Mouse (Mus musculus): ENCODE results near the gene Ldha.
"Not testable (repeated sequence)": the region's sequence is repeated elsewhere in the genome, so short reads cannot be mapped to it uniquely, and the experiment has no call there.

Ldha gene

GRCm38 (mm10) chr7:46838891-46839302 lies 2.4 kb upstream of the Ldha start:
- peak; percentile 84 for DNase-seq

GRCm38 (mm10) chr7:46839446-46839845 lies 1.8 kb upstream of the Ldha start:
- DNase-seq = peak; percentile 66

- no peak for DNase-seq
Measured at GRCm38 (mm10) chr7:46839861-46840260, 1.4 kb upstream of the Ldha start.

DNA sequence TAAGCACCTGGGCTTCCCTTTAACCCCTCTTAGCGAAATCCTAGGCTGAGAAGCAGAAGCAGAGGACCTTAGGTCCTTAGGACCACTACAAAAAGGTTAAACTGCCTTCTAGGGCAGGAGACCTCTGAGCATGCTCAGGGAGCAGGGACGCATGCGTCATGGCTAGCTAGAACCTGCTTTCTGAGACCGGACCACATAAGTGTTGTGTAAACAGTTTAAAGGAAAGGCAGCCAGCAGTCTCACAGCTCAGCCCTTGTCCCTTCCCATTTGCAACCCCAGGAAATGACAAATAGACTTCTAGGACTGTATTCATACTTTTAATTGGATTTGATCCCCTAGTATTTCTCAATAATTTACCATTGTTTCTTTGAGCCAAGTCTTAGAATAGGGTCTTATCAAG lies 949 bp upstream of the Ldha start:
- DNase-seq = peak; percentile 28

GRCm38 (mm10) chr7:46842278-46842677 lies 1.0 kb downstream of the Ldha start:
- no peak for DNase-seq

- DNase-seq = peak; percentile 32
Measured at GRCm38 (mm10) chr7:46843576-46843975, 2.3 kb downstream of the Ldha start.

DNA sequence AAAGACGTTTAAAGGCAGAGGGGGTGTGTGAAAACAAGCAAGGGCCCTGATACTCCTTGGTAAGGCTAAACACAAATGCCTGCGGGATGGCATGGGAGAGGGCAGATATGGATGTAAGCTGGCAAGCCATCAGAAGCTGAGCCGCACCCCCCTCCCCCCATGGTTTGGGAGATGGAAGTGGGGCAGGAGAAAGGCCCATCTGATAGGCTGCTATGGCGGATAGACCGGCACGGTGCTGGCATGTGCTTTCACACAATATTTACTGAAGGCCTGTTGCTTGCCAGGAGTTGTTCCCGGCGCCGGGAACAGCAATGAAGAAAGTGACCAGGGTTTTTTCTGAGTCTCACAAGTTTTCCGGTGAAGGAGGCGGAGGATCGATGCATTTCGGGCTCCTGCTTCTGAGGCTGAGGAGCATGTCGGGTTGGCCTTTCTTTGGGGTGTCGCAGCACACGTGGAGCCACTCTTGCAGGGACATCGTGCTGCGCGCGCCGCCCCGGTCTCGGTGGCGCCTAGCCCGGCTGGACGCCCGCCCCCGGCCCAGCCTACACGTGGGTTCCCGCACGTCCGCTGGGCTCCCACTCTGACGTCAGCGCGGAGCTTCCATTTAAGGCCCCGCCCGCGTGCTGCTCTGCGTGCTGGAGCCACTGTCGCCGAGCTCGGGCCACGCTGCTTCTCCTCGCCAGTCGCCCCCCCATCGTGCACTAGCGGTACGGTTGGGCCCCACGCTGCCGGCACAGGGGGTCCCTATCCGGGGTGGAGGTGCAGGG lies 4.1 kb downstream of the Ldha start:
- peak; percentile 99 for DNase-seq

DNA sequence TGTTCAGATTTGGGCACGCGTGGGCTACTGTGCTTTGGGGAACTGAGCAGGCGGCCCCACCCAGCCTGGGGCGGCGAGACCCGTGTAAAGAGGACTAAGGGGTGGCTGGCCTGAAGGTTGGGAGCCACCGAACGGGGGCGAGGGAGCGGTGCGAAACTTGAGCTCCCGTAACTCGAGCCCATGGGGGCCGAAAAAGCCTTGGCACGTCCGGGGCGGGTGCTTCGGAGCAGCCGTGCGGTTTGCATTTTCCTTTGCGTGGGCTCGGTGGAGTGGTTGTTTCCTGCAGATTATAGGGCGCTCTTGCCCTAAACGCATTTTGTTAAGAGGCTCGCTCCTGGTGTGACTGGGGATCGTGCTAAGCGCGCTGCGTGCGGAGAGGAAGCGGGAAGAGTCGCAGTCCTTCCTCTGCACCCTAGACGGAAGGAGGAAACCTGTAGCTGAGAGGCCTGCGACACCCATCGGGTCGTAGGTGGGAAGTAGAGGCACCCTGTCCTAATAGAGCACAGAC lies 4.8 kb downstream of the Ldha start:
- no peak for DNase-seq

- peak; percentile 73 for DNase-seq
Measured at GRCm38 (mm10) chr7:46846486-46847244, 5.4 kb downstream of the Ldha start.

DNA sequence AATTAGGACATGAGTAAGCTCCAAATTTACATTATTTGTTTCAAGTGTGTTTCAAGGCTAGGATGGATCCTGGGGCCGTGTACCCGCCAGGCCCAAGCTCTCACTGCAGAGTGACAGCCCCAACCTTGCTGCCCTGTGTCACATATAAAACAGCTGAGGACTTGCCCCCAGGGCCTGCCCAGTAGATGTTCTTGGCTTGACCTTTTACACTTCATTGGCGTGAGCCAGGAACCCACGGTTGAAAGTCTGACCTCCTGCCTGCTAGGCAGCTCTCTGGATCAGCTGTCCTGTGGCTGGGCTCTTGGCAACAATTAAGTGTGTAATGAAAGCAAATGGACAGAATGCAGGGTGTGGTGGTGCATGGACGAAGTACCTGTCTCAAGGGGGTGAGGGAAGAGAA lies 8.0 kb downstream of the Ldha start:
- DNase-seq = no peak

DNA sequence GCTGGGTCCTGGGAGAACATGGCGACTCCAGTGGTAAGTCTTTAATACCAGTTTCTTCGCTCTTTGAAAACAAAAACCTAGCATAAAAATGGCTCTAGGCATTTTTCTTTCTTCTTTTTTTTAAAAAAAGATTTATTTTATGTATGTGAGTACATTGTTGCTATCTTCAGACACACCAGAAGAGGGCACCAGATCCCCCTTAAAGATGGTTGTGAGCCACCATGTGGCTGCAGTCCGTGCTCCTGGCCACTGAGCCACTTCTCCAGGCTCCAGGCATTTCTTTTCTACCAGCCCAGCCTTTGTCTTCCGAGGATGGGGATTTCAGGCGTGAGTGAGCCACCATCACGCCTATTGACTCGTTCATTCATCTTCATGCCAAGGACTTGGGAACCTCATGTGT lies 9.8 kb downstream of the Ldha start:
- DNase-seq = no peak

GRCm38 (mm10) chr7:46852666-46853065 lies 11.4 kb downstream of the Ldha start:
- DNase-seq = no peak

DNA sequence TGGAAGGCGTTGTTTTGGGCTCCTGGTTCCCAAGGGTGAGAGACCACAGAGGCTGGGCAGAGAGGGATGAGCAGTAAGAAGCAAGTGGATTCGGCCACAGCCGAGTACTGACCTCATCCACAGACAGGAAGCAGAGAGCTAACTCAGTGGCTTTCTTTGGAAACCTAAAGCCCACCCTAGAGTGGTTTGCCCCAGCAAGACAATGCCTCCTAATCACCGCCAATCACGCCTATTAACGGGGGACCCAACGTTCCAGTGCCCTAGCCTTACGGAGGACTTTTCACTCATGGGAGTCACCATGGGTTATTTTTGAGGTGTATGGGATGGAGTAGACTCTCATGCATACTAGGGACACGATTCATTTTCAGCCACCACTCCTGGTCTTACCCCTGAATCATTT lies 12.1 kb downstream of the Ldha start:
- no peak for DNase-seq

GRCm38 (mm10) chr7:46855866-46856560 lies 14.7 kb downstream of the Ldha start:
- no peak for DNase-seq

DNA sequence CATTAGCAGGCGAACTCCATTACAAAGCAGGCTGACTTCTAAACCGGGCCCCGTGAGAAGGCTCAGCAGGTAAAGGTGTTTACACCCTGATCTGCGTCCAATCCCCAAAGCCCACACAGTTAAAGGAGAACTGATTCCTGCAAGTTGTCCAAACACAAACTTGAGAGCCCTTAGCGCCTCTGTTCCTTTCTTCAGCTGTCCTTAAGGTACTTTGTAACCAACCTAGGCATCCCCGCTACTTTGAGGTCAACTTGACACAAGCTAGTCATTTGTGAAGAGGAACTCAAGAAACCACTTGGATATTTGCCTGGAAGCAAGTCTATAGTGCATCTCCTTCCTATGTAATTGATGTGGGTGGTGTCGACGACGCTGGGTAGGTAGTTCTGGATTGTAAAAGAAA lies 16.2 kb downstream of the Ldha start:
- DNase-seq = no peak

GRCm38 (mm10) chr7:46859031-46859430 lies 17.8 kb downstream of the Ldha start:
- DNase-seq = no peak

GRCm38 (mm10) chr7:46860996-46861395 lies 19.7 kb downstream of the Ldha start, which contains the start of gene Ldhc:
Ldhc (plus strand) TSS chr7:46861203.
- no peak for DNase-seq

GRCm38 (mm10) chr7:46871988-46872387 lies 30.7 kb downstream of the Ldha start:
- no peak for DNase-seq

GRCm38 (mm10) chr7:46876841-46877240 lies 35.6 kb downstream of the Ldha start:
- no peak for DNase-seq

DNA sequence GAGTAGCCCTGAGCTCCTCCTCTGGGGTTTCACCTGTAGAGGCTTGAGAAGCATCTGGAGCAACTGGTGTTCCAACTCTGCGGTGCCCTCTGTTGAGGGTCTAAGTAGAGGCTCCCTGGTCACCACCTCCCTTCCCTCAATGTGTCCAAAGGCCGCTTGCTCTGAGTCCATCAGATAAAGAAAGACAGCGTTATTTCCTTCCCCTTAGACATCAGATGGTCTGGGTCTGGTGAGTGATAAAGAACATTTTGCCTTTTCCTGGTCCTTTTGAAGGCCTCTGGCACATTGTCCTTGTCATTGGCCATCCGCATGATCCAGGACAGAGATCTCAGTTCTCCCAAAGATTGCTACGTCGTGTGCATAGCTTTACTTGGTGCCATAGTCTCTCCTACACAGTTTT lies 36.0 kb downstream of the Ldha start:
- no peak for DNase-seq

DNA sequence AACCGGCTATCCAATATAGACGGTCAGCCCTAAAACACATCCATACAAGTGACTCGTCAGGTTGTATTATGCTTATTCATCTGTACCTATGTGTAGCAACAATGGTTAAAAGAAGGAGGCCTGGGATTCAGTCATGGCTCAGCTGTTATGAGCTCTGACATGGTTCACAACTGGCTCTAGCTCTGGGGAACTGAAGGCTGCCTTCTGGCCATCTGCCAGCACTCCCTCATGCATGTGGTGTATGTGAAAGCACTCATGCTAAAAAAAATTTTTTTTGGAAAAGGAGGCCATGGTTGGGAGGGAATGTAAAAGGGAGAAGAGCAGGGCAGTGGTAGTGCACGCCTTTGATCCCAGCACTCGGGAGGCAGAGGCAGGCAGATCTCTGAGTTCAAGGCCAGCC lies 38.6 kb downstream of the Ldha start:
- peak; percentile 56 for DNase-seq

DNA sequence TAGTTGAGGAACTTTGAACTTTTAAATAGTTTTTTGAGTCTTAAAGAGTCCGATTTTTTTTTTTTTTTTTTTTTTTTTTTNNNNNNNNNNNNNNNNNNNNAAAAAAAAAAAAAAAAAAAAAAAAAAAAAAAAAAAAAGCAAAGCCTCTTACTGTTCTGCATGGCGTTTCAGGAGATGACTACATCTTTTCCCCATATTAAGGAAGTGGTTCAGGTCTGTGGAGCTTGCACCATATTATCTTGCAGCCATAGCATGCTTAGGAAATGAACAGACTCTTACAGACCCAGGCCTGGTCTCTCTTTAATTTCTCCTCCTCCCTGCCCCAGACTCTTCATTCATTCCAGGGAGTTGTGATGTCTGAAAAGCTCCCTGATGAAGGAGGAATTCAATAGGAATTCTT lies 39.7 kb downstream of the Ldha start:
- DNase-seq = no peak

GRCm38 (mm10) chr7:46881941-46882340 lies 40.7 kb downstream of the Ldha start:
- not testable (repeated sequence) for DNase-seq

Data from kidney, postnatal 10 days (tissue).